Mouse (Mus musculus): ENCODE data around the gene Olfr1381. TPM values are rescaled to one million over a fixed set of nuclear protein-coding genes. Genes with fewer than 3 reads are reported as not detected.
"Not testable (repeated sequence)": the region's sequence is repeated elsewhere in the genome, so short reads cannot be mapped to it uniquely, and the experiment has no call there.

Gene Olfr1381
- polyA plus RNA-seq (2012; rRNA removed): not detected in 2 replicates

GRCm38 (mm10) chr11:49543149-49543548, at the start of gene Olfr1381:
Gene Olfr1381 (plus strand): TSS chr11:49543449.
- H3K27ac ChIP-seq (ENCODE audit: insufficient read depth, low read length); DNase-seq; H3K4me1 ChIP-seq (ENCODE audit: control insufficient read depth, insufficient read depth, low read length); H3K27me3 ChIP-seq (ENCODE audit: control insufficient read depth, insufficient read depth, low read length); H3K4me3 ChIP-seq (replicated peaks; ENCODE audit: insufficient read depth, low read depth, low read length): not testable (repeated sequence)
- 39% methylated on average over 3 of the region's 3 CpGs for WGBS

- no peak overlapping the region for H3K27ac ChIP-seq (ENCODE audit: insufficient read depth, low read length)
- H3K4me3 ChIP-seq (replicated peaks; ENCODE audit: insufficient read depth, low read depth, low read length): no peak overlapping the region
- no peaks in the 10 kb centered on the region for H3K27me3 ChIP-seq (ENCODE audit: control insufficient read depth, insufficient read depth, low read length)
- DNase-seq: no peak
- WGBS: 61% methylated on average over 5 of the region's 5 CpGs
- no peaks in the 10 kb centered on the region for H3K4me1 ChIP-seq (ENCODE audit: control insufficient read depth, insufficient read depth, low read length)
- no peak for TF ChIP-seq POLR2A (IDR thresholded peaks at IDR 0.05; ENCODE audit: borderline replicate concordance, insufficient read depth, low read length)
- TF ChIP-seq CTCF (IDR thresholded peaks at IDR 0.05; ENCODE audit: borderline replicate concordance, insufficient read depth, low read depth, low read length): no peak
Measured at GRCm38 (mm10) chr11:49518086-49518485, 25.2 kb upstream of the Olfr1381 start.

GRCm38 (mm10) chr11:49519348-49519747, 23.9 kb upstream of the Olfr1381 start, which contains the start of gene Olfr1383:
Gene Olfr1383 (plus strand): TSS chr11:49519648.
- Histone ChIP-seq H3K27ac (ENCODE audit: insufficient read depth, low read length) (no peak within 1 kb of the TSS), H3K27me3 (ENCODE audit: control insufficient read depth, insufficient read depth, low read length) (no peaks in the 10 kb centered on the region), H3K4me1 (ENCODE audit: control insufficient read depth, insufficient read depth, low read length) (no peaks in the 10 kb centered on the region), H3K4me3 (replicated peaks; ENCODE audit: insufficient read depth, low read depth, low read length) (no peak within 1 kb of the TSS)
- no peak for DNase-seq
- no peak for TF ChIP-seq CTCF (IDR thresholded peaks at IDR 0.05; ENCODE audit: borderline replicate concordance, insufficient read depth, low read depth, low read length)
- TF ChIP-seq POLR2A (IDR thresholded peaks at IDR 0.05; ENCODE audit: borderline replicate concordance, insufficient read depth, low read length): no peak

- H3K4me3 ChIP-seq (replicated peaks; ENCODE audit: insufficient read depth, low read depth, low read length): no peak within 1 kb of the TSS
- 88% methylated on average over 3 of the region's 3 CpGs for WGBS
- H3K27me3 ChIP-seq (ENCODE audit: control insufficient read depth, insufficient read depth, low read length): no peaks in the 10 kb centered on the region
- no peak for DNase-seq
- TF ChIP-seq POLR2A (IDR thresholded peaks at IDR 0.05; ENCODE audit: borderline replicate concordance, insufficient read depth, low read length): no peak
- no peak for TF ChIP-seq CTCF (IDR thresholded peaks at IDR 0.05; ENCODE audit: borderline replicate concordance, insufficient read depth, low read depth, low read length)
- H3K4me1 ChIP-seq (ENCODE audit: control insufficient read depth, insufficient read depth, low read length): no peaks in the 10 kb centered on the region
- H3K27ac ChIP-seq (ENCODE audit: insufficient read depth, low read length): no peak within 1 kb of the TSS
Measured at GRCm38 (mm10) chr11:49527947-49528346, 15.3 kb upstream of the Olfr1381 start, which contains the start of gene Olfr1382. Gene Olfr1382 (plus strand): TSS chr11:49528247.

- Histone ChIP-seq H3K27ac (ENCODE audit: insufficient read depth, low read length) (no peak overlapping the region), H3K4me3 (replicated peaks; ENCODE audit: insufficient read depth, low read depth, low read length) (no peak overlapping the region), H3K4me1 (ENCODE audit: control insufficient read depth, insufficient read depth, low read length) (no peaks in the 10 kb centered on the region), H3K27me3 (ENCODE audit: control insufficient read depth, insufficient read depth, low read length) (no peaks in the 10 kb centered on the region)
- no peak for DNase-seq
- no peak for TF ChIP-seq POLR2A (IDR thresholded peaks at IDR 0.05; ENCODE audit: borderline replicate concordance, insufficient read depth, low read length)
- TF ChIP-seq CTCF (IDR thresholded peaks at IDR 0.05; ENCODE audit: borderline replicate concordance, insufficient read depth, low read depth, low read length): no peak
Measured at GRCm38 (mm10) chr11:49532761-49533160, 10.5 kb upstream of the Olfr1381 start.

- H3K27ac ChIP-seq (ENCODE audit: insufficient read depth, low read length); H3K4me1 ChIP-seq (ENCODE audit: control insufficient read depth, insufficient read depth, low read length); DNase-seq; H3K4me3 ChIP-seq (replicated peaks; ENCODE audit: insufficient read depth, low read depth, low read length); H3K27me3 ChIP-seq (ENCODE audit: control insufficient read depth, insufficient read depth, low read length): not testable (repeated sequence)
- WGBS: 84% methylated on average over 2 of the region's 2 CpGs
Measured at GRCm38 (mm10) chr11:49536631-49537030, 6.6 kb upstream of the Olfr1381 start.

- DNase-seq; H3K4me3 ChIP-seq (replicated peaks; ENCODE audit: insufficient read depth, low read depth, low read length); H3K27me3 ChIP-seq (ENCODE audit: control insufficient read depth, insufficient read depth, low read length); H3K27ac ChIP-seq (ENCODE audit: insufficient read depth, low read length); H3K4me1 ChIP-seq (ENCODE audit: control insufficient read depth, insufficient read depth, low read length): not testable (repeated sequence)
- WGBS: 85% methylated on average over 3 of the region's 3 CpGs
Measured at GRCm38 (mm10) chr11:49554033-49554432, 10.8 kb downstream of the Olfr1381 start.

GRCm38 (mm10) chr11:49556578-49556977, 13.3 kb downstream of the Olfr1381 start, which contains the start of gene Olfr1380:
Gene Olfr1380 (plus strand): TSS chr11:49556878.
- H3K4me1 ChIP-seq (ENCODE audit: control insufficient read depth, insufficient read depth, low read length); DNase-seq; H3K27me3 ChIP-seq (ENCODE audit: control insufficient read depth, insufficient read depth, low read length); H3K27ac ChIP-seq (ENCODE audit: insufficient read depth, low read length); H3K4me3 ChIP-seq (replicated peaks; ENCODE audit: insufficient read depth, low read depth, low read length): not testable (repeated sequence)
- WGBS: 38% methylated on average over 5 of the region's 5 CpGs

GRCm38 (mm10) chr11:49575054-49575453, 31.8 kb downstream of the Olfr1381 start:
- not testable (repeated sequence) for H3K27me3 ChIP-seq (ENCODE audit: control insufficient read depth, insufficient read depth, low read length); H3K4me1 ChIP-seq (ENCODE audit: control insufficient read depth, insufficient read depth, low read length); DNase-seq; H3K4me3 ChIP-seq (replicated peaks; ENCODE audit: insufficient read depth, low read depth, low read length); H3K27ac ChIP-seq (ENCODE audit: insufficient read depth, low read length)
- WGBS: 46% methylated on average over 2 of the region's 2 CpGs

- H3K27ac ChIP-seq (ENCODE audit: insufficient read depth, low read length); H3K4me1 ChIP-seq (ENCODE audit: control insufficient read depth, insufficient read depth, low read length); H3K27me3 ChIP-seq (ENCODE audit: control insufficient read depth, insufficient read depth, low read length); H3K4me3 ChIP-seq (replicated peaks; ENCODE audit: insufficient read depth, low read depth, low read length); DNase-seq: not testable (repeated sequence)
- 87% methylated on average over 8 of the region's 8 CpGs for WGBS
Measured at GRCm38 (mm10) chr11:49580452-49580851, 37.2 kb downstream of the Olfr1381 start.

Measured in cerebellum, adult 2 months (tissue).